Mouse (Mus musculus) small intestine, adult 2 months (tissue): ENCODE measurements at regions not wholly inside any gene's neighbourhood (a gene's known extent, or its start where the extent isn't known, plus 50 kb on each side); places are given as distances from the start of the nearest gene placed in this dataset.

Experiments used
- CTCF ChIP-seq: fragments of 200-500 bp; IDR thresholded peaks from 2 replicates; pipeline ENCODE4 v1.5.1; 2012; ENCODE audit warnings: low read depth, mild to moderate bottlenecking, control low read depth, inconsistent platforms, low read length, moderate library complexity, mixed read lengths; ENCODE audit not compliant: insufficient replicate concordance, insufficient read length; ENCODE audit errors: extremely low read depth
- POLR2A ChIP-seq: fragments of 200-500 bp; IDR thresholded peaks from 2 replicates; pipeline ENCODE4 v1.6.1; 2012; ENCODE audit warnings: low read depth, mild to moderate bottlenecking, control low read depth, inconsistent platforms, low read length, moderate library complexity

DNA sequence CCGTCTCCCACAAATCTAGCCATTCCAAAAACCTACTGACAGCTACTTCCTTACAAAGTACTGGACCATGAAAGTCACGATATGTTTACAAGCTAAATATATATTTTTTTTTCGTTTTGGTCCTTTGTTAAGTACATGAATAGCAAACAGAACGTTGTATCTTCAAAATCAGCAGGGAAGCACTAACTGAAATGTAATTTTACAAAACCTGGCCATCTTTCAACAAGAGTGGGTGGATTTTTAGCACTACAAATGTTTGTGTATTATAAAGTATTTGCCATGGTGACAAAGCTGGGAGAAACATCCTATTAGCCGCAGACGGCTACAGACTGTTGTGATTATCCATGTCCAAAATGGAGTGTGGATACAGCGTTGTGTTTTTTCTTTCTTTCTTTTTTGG lies 233.1 kb upstream of the Tank start:
- TF ChIP-seq CTCF (no peak), POLR2A (no peak)
